Mouse (Mus musculus) CH12.LX (cell line): ENCODE data around the gene Hist1h4b. TPM values are rescaled to one million over a fixed set of nuclear protein-coding genes. Genes with fewer than 3 reads are reported as not detected.

ENCODE experiments used
- DNase-seq: peaks from one replicate; pipeline ENCODE4 v3.0.0-alpha.2; 2013; ENCODE audit errors: extremely low read depth
- H3K27ac ChIP-seq: 2 replicates; pipeline ENCODE4 v1.5.1; 2012; ENCODE audit warnings: low read depth, mild to moderate bottlenecking, control low read depth, moderate library complexity; ENCODE audit not compliant: insufficient read depth
- H3K27me3 ChIP-seq: replicated peaks from 2 replicates; pipeline ENCODE3; 2012; ENCODE audit warnings: inconsistent platforms
- H3K36me3 ChIP-seq, 2 experiments: replicated peaks in 1 of 2; 2 replicates each; pipeline versions ENCODE3 to v1.6.1; 2012; ENCODE audit warnings: inconsistent platforms in 1 of 2, low read length in 1 of 2, mild to moderate bottlenecking in 1 of 2, mixed read lengths in 1 of 2, moderate library complexity in 1 of 2; ENCODE audit not compliant: control insufficient read depth in 1 of 2, insufficient read depth in 1 of 2
- H3K4me1 ChIP-seq, 2 experiments: 2 replicates each; pipeline ENCODE4 v1.6.1; 2012; ENCODE audit warnings: inconsistent platforms in 1 of 2, moderate library complexity in 1 of 2; ENCODE audit not compliant: insufficient read depth in 2 of 2, control insufficient read depth in 1 of 2
- H3K4me2 ChIP-seq: 2 replicates; pipeline ENCODE4 v1.6.1; 2012; ENCODE audit warnings: low read depth, mild to moderate bottlenecking, control low read depth; ENCODE audit not compliant: poor library complexity, insufficient read depth, severe bottlenecking
- H3K4me3 ChIP-seq, 3 experiments: fragments of 150-350 bp in 1 of 3; sonication (generic) in 1 of 3; replicated peaks in 1 of 3; 2 replicates each; pipeline versions ENCODE3 to v1.5.1; 2011 to 2012; ENCODE audit warnings: low read depth in 2 of 3, low read length in 2 of 3, mild to moderate bottlenecking in 2 of 3, moderate library complexity in 2 of 3, control low read depth in 1 of 3, improper control_type of control experiment in 1 of 3, inconsistent platforms in 1 of 3, mixed read lengths in 1 of 3; ENCODE audit not compliant: poor library complexity in 1 of 3
- H3K79me2 ChIP-seq: replicated peaks from 2 replicates; pipeline ENCODE4 v1.6.1; 2012; ENCODE audit warnings: mild to moderate bottlenecking, moderate library complexity; ENCODE audit not compliant: control insufficient read depth, poor library complexity, insufficient read depth, severe bottlenecking; ENCODE audit errors: extremely low read depth
- H3K9ac ChIP-seq: 2 replicates; pipeline ENCODE4 v1.6.1; 2012; ENCODE audit warnings: low read depth, mild to moderate bottlenecking, control low read depth, moderate library complexity; ENCODE audit not compliant: insufficient read depth
- H3K9me3 ChIP-seq: replicated peaks from 2 replicates; pipeline ENCODE3; 2012; ENCODE audit warnings: low read length, inconsistent platforms, mixed read lengths
- BHLHE40 ChIP-seq: IDR thresholded peaks from 2 replicates; pipeline ENCODE4 v1.6.1; 2011; ENCODE audit warnings: mild to moderate bottlenecking, low read depth, low read length, improper control_type of control experiment
- CHD1 ChIP-seq: IDR thresholded peaks from 2 replicates; pipeline ENCODE4 v1.6.1; 2012; ENCODE audit warnings: low read depth, low read length, improper control_type of control experiment, inconsistent platforms
- CHD2 ChIP-seq: IDR thresholded peaks from 2 replicates; pipeline ENCODE4 v1.6.1; 2011; ENCODE audit warnings: low read length, improper control_type of control experiment
- E2F4 ChIP-seq: IDR thresholded peaks from 2 replicates; pipeline ENCODE4 v1.6.1; 2011; ENCODE audit warnings: low read depth, low read length, improper control_type of control experiment; ENCODE audit not compliant: insufficient replicate concordance
- EP300 ChIP-seq: IDR thresholded peaks from 2 replicates; pipeline ENCODE4 v1.6.1; 2011; ENCODE audit warnings: low read length, improper control_type of control experiment
- ETS1 ChIP-seq: conservative IDR thresholded peaks from 2 replicates; pipeline ENCODE4 v1.6.1; 2012; ENCODE audit warnings: low read depth, mild to moderate bottlenecking, inconsistent platforms, low read length, improper control_type of control experiment, moderate library complexity
- HCFC1 ChIP-seq: IDR thresholded peaks from 2 replicates; pipeline ENCODE4 v1.6.1; 2012; ENCODE audit warnings: low read depth, mild to moderate bottlenecking, inconsistent platforms, low read length, improper control_type of control experiment
- JUND ChIP-seq: conservative IDR thresholded peaks from 2 replicates; pipeline ENCODE4 v1.6.1; 2011; ENCODE audit warnings: low read depth, low read length, improper control_type of control experiment
- KAT2A ChIP-seq: IDR thresholded peaks from 2 replicates; pipeline ENCODE4 v1.6.1; 2012; ENCODE audit warnings: low read length, improper control_type of control experiment, inconsistent platforms; ENCODE audit not compliant: insufficient replicate concordance
- MAZ ChIP-seq: IDR thresholded peaks from 2 replicates; pipeline ENCODE4 v1.6.1; 2012; ENCODE audit warnings: low read depth, mild to moderate bottlenecking, inconsistent platforms, low read length, improper control_type of control experiment, moderate library complexity
- MXI1 ChIP-seq: IDR thresholded peaks from 2 replicates; pipeline ENCODE4 v1.6.1; 2011; ENCODE audit warnings: mild to moderate bottlenecking, low read depth, low read length, improper control_type of control experiment
- NELFE ChIP-seq: IDR thresholded peaks from 2 replicates; pipeline ENCODE4 v1.6.1; 2011; ENCODE audit warnings: low read depth, low read length, improper control_type of control experiment
- POLR2A ChIP-seq: IDR thresholded peaks from 2 replicates; pipeline ENCODE4 v1.6.1; 2011; ENCODE audit warnings: low read depth, mild to moderate bottlenecking, improper control_type of control experiment, low read length
- POLR2AphosphoS2 ChIP-seq: IDR thresholded peaks from 2 replicates; pipeline ENCODE4 v1.6.1; 2011; ENCODE audit warnings: low read depth, low read length, improper control_type of control experiment
- RCOR1 ChIP-seq: conservative IDR thresholded peaks from 2 replicates; pipeline ENCODE4 v1.6.1; 2012; ENCODE audit warnings: low read depth, mild to moderate bottlenecking, inconsistent platforms, low read length, improper control_type of control experiment
- SIN3A ChIP-seq: IDR thresholded peaks from 2 replicates; pipeline ENCODE4 v1.6.1; 2012; ENCODE audit warnings: low read length, improper control_type of control experiment, inconsistent platforms
- SMC3 ChIP-seq: IDR thresholded peaks from 2 replicates; pipeline ENCODE4 v1.6.1; 2011; ENCODE audit warnings: low read depth, low read length, improper control_type of control experiment
- TBP ChIP-seq: conservative IDR thresholded peaks from 2 replicates; pipeline ENCODE4 v1.6.1; 2011; ENCODE audit warnings: low read depth, low read length, improper control_type of control experiment
- TCF12 ChIP-seq: IDR thresholded peaks from 2 replicates; pipeline ENCODE4 v1.6.1; 2014; ENCODE audit warnings: low read depth, mild to moderate bottlenecking, inconsistent platforms, low read length, improper control_type of control experiment
- UBTF ChIP-seq: IDR thresholded peaks from 2 replicates; pipeline ENCODE4 v1.6.1; 2012; ENCODE audit warnings: low read depth, mild to moderate bottlenecking, inconsistent platforms, low read length, improper control_type of control experiment, moderate library complexity
- USF2 ChIP-seq: conservative IDR thresholded peaks from 2 replicates; pipeline ENCODE4 v1.6.1; 2011; ENCODE audit warnings: low read depth, low read length, improper control_type of control experiment
- ZMIZ1 ChIP-seq: IDR thresholded peaks from 2 replicates; pipeline ENCODE4 v1.6.1; 2012; ENCODE audit warnings: low read depth, mild to moderate bottlenecking, inconsistent platforms, low read length, improper control_type of control experiment
- ZNF384 ChIP-seq: IDR thresholded peaks from 2 replicates; pipeline ENCODE4 v1.6.1; 2012; ENCODE audit warnings: low read depth, low read length, improper control_type of control experiment, inconsistent platforms
- dilution Hi-C: fragments of 300-500 bp; cut with MboI; formaldehyde crosslinking; loops from 2 replicates; pipeline ENCODE4 v1.14.3; 2020; ENCODE audit warnings: low sequenced_read_pairs; ENCODE audit not compliant: extremely low pct_unique_long_range_greater_than_20kb, extremely low pct_ligation_motif_present
- in situ Hi-C: fragments of 300-500 bp; cut with MboI; formaldehyde crosslinking; loops from 3 replicates; pipeline ENCODE4 v1.14.3; 2019; ENCODE audit warnings: low sequenced_read_pairs, low pct_ligation_motif_present, low pct_unique_long_range_greater_than_20kb, mixed read lengths
- polyA plus RNA-seq: library from polyadenylated mRNA; unstranded; fragments of >175 nt; gene quantifications from 2 replicates; pipeline ENCODE4 v1.2.1, GENCODE M21; 2012; ENCODE audit warnings: low read depth; ENCODE audit not compliant: insufficient read length
- total RNA-seq, 2 experiments: library from RNA; depleted of rRNA; stranded (reverse); fragments of 300-350 nt in 1 of 2; fragments of >200 nt in 1 of 2; gene quantifications; 2 replicates each; pipeline ENCODE4 v1.2.3; 2012 to 2014

The Hist1h4b gene
- total and polyA plus RNA-seq, 3 experiments = 3.5 to 2,552 (median 24.8) TPM

- Histone ChIP-seq H3K9me3 (no peaks in the 10 kb centered on the region), H3K27me3 (no peaks in the 10 kb centered on the region), H3K4me3 (peak overlapping the region in 1 of 3 experiments; percentile 48), H3K4me1 (peaks cover 3 to 37% of the 10 kb centered on the region in 2 experiments; a peak in 3 of 4 replicates), H3K4me2 (peak overlapping the region; percentile 93; the same call in 1 of the 2 replicates), H3K36me3 (no peaks in the 10 kb centered on the region), H3K79me2 (no peaks in the 10 kb centered on the region), H3K9ac (peak overlapping the region; percentile 90), H3K27ac (peak overlapping the region; percentile 99)
- DNase-seq = no peak
- TF ChIP-seq CHD1 (peak; percentile 60), SMC3 (no peak), NELFE (0 out of 2 replicates have a peak, but pooled peaks have one; percentile 60), BHLHE40 (no peak), TBP (peak; percentile 54; the same call in 1 of the 2 replicates), ETS1 (no peak), MXI1 (no peak; the same call in 1 of the 2 replicates), E2F4 (0 out of 2 replicates have a peak, but pooled peaks have one; percentile 20), HCFC1 (no peak; the same call in 1 of the 2 replicates), POLR2AphosphoS2 (peak; percentile 100), ZMIZ1 (peak; percentile 99), CHD2 (no peak; the same call in none of the 2 replicates), SIN3A (peak; percentile 47; the same call in 1 of the 2 replicates), ZNF384 (0 out of 2 replicates have a peak, but pooled peaks have one; percentile 29), USF2 (peak; percentile 9; the same call in 1 of the 2 replicates), KAT2A (no peak), POLR2A (peak; percentile 91), EP300 (no peak), RCOR1 (peak; percentile 68), JUND (no peak), TCF12 (no peak), MAZ (no peak), UBTF (peak; percentile 92; the same call in 1 of the 2 replicates)
- in situ Hi-C loops = no loop called here
- dilution Hi-C loops = loop anchor here (10.0 kb wide), 1 partner anchor 52 kb away; the partner anchor contains the start of genes Hist1h1t and Hist1h4c
These were observed 9.5 kb upstream of the Hist1h4b start for GRCm38 (mm10) chr13:23747081-23747891.
